Comparison of ENCODE assay signal across 17 mouse cellular contexts in the genomic region with DNA sequence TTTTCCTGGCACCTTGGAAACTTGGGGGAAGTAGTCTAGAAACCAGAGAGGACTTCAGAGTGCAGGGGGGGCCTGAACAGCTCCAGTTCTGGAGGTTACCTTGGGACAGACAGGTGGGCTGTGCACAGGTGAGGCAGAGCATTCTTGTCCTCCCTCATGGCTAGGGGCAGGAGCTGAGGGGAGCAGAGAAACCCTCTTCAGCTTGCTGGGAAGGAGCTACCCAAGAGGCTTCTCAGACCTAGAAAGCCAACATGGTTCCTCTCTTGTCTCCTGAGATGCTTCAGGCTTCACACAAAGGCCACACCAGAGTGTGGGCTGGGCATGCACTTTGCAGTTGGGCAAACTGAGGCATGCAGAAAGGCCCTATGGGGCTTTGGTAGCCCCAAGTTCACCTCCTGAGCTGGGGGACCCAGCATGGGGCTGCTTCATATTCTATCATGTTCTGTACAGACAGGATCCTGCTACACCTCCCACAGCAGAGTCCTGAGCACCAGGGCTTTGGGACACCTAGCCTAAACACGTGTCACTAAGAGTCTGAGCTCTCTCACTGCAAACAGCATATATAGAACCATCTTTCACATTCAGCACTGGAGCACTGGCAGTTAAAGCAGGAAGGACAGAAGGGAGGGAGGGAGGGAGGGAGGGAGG.
"Had no signal": no experiment of that assay in that cellular context is flagged by ENCODE, and none has a peak within 500 bp of the region (broad histone marks: within the 10 kb centered on the region; RNA-seq: fewer than 3 reads in every experiment).

No protein-coding gene starts in this region.

- H3K27ac ChIP-seq: liver, embryonic 15.5 days; lung, embryonic 15.5 days; macrophage; midbrain, embryonic 12.5 days; midbrain, embryonic 15.5 days; neural tube, embryonic 12.5 days; stomach, embryonic 15.5 days; stomach, postnatal 0 days had no signal

- H3K9me3 ChIP-seq: liver, embryonic 15.5 days; lung, embryonic 15.5 days; megakaryocyte, embryonic 14.5 days; midbrain, embryonic 12.5 days; midbrain, embryonic 15.5 days; neural tube, embryonic 12.5 days; stomach, embryonic 15.5 days had no signal

- H3K27me3 ChIP-seq: liver, embryonic 15.5 days; lung, embryonic 15.5 days; megakaryocyte, embryonic 14.5 days; midbrain, embryonic 12.5 days; midbrain, embryonic 15.5 days; neural tube, embryonic 12.5 days; stomach, embryonic 15.5 days had no signal

- H3K36me3 ChIP-seq: liver, embryonic 15.5 days; lung, embryonic 15.5 days; midbrain, embryonic 15.5 days had no signal

- H3K4me2 ChIP-seq: liver, embryonic 15.5 days; lung, embryonic 15.5 days; midbrain, embryonic 12.5 days; midbrain, embryonic 15.5 days; neural tube, embryonic 12.5 days; stomach, embryonic 15.5 days had no signal

- DNase-seq: liver, postnatal 0 days; lung, adult 2 months; lung, postnatal 14 days; lung, postnatal 36 days; thymus, adult 2 months; thymus, postnatal 25 days; thymus, postnatal 4 days had no signal

- H3K9ac ChIP-seq: liver, embryonic 15.5 days; liver, postnatal 0 days; lung, embryonic 15.5 days; midbrain, embryonic 12.5 days; midbrain, embryonic 15.5 days; neural tube, embryonic 12.5 days; stomach, embryonic 15.5 days had no signal

- H3K4me3 ChIP-seq: liver, embryonic 15.5 days; lung, embryonic 15.5 days; megakaryocyte, embryonic 14.5 days; midbrain, embryonic 12.5 days; midbrain, embryonic 15.5 days; neural tube, embryonic 12.5 days; stomach, embryonic 15.5 days had no signal

- ATAC-seq: liver, postnatal 0 days; lung, postnatal 0 days; midbrain, embryonic 15.5 days had no signal

- H3K4me1 ChIP-seq: liver, embryonic 15.5 days; lung, embryonic 15.5 days; midbrain, embryonic 12.5 days; midbrain, embryonic 15.5 days; neural tube, embryonic 12.5 days; stomach, embryonic 15.5 days had no signal
